Mouse (Mus musculus) ES-Bruce4 (cell line): ENCODE data around the gene Slc7a6.

Source experiments
- CTCF ChIP-seq: IDR thresholded peaks from one replicate; pipeline ENCODE4 v1.8.1; 2011; ENCODE audit warnings: low read depth, low read length
- EP300 ChIP-seq: IDR thresholded peaks from 2 replicates; pipeline ENCODE4 v1.6.1; 2011; ENCODE audit warnings: low read depth, low read length; ENCODE audit not compliant: insufficient read depth
- POLR2A ChIP-seq: IDR thresholded peaks from one replicate; pipeline ENCODE4 v1.8.1; 2011; ENCODE audit warnings: low read length; ENCODE audit not compliant: insufficient read depth

GRCm38 (mm10) chr8:106234567-106235261 is 66.1 kb downstream of the Slc7a6 start:
- TF ChIP-seq POLR2A (no peak), CTCF (no peak), EP300 (no peak)
